Mouse (Mus musculus): ENCODE measurements at regions not wholly inside any gene's neighbourhood (a gene's known extent, or its start where the extent isn't known, plus 50 kb on each side); places are given as distances from the start of the nearest gene placed in this dataset.

- H3K4me2 ChIP-seq (ENCODE audit: low read depth) = no peak overlapping the region
- no peak overlapping the region for H3K4me3 ChIP-seq
- TF ChIP-seq REST (IDR thresholded peaks at IDR 0.05; ENCODE audit: insufficient read depth, insufficient read length) (no peak), MYOD1 (IDR thresholded peaks at IDR 0.05; ENCODE audit: control insufficient read depth in 1 of 3, insufficient read length in 2 of 3, low read depth in 2 of 3) (no peak), TCF12 (IDR thresholded peaks at IDR 0.05; ENCODE audit: insufficient read depth, poor library complexity, severe bottlenecking) (no peak), SRF (IDR thresholded peaks at IDR 0.05; ENCODE audit: control insufficient read depth, insufficient read length, low read depth) (no peak), POLR2A (IDR thresholded peaks at IDR 0.05; ENCODE audit: insufficient read length, low read depth) (no peak), MYOG (IDR thresholded peaks at IDR 0.05; ENCODE audit: control insufficient read depth in 1 of 3, insufficient read depth in 1 of 3, insufficient read length in 2 of 3, low read depth in 2 of 3) (no peak), E2F4 (IDR thresholded peaks at IDR 0.05; ENCODE audit: insufficient read depth) (no peak), CEBPB (IDR thresholded peaks at IDR 0.05; ENCODE audit: insufficient read depth, poor library complexity, severe bottlenecking) (no peak), MAX (IDR thresholded peaks at IDR 0.05; ENCODE audit: low read depth) (no peak)
- no peak overlapping the region for H3ac ChIP-seq (ENCODE audit: control insufficient read depth, insufficient read length)
- no peaks in the 10 kb centered on the region for H3K36me3 ChIP-seq (ENCODE audit: control insufficient read depth, insufficient read depth)
- H3K27me3 ChIP-seq (ENCODE audit: control insufficient read depth, insufficient read depth, insufficient read length) = no peaks in the 10 kb centered on the region
- H3K79me2 ChIP-seq (ENCODE audit: control insufficient read depth, insufficient read depth) = no peaks in the 10 kb centered on the region
Observed at GRCm38 (mm10) chr8:101782556-101782955, 1002.9 kb downstream of the Cdh11 start.

- Histone ChIP-seq H3K79me2 (ENCODE audit: control insufficient read depth, insufficient read depth) (no peaks in the 10 kb centered on the region), H3ac (ENCODE audit: control insufficient read depth, insufficient read length) (no peak overlapping the region), H3K36me3 (ENCODE audit: control insufficient read depth, insufficient read depth) (no peaks in the 10 kb centered on the region), H3K27me3 (ENCODE audit: control insufficient read depth, insufficient read depth, insufficient read length) (no peaks in the 10 kb centered on the region), H3K4me3 (no peak overlapping the region), H3K4me2 (ENCODE audit: low read depth) (no peak overlapping the region)
- TF ChIP-seq POLR2A (IDR thresholded peaks at IDR 0.05; ENCODE audit: insufficient read length, low read depth) (no peak), MYOG (IDR thresholded peaks at IDR 0.05; ENCODE audit: control insufficient read depth in 1 of 3, insufficient read depth in 1 of 3, insufficient read length in 2 of 3, low read depth in 2 of 3) (no peak), TCF3 (IDR thresholded peaks at IDR 0.05; ENCODE audit: insufficient read length, low read depth) (no peak), SRF (IDR thresholded peaks at IDR 0.05; ENCODE audit: control insufficient read depth, insufficient read length, low read depth) (no peak), POLR2AphosphoS2 (IDR thresholded peaks at IDR 0.05; ENCODE audit: insufficient read length, low read depth) (no peak), MAX (IDR thresholded peaks at IDR 0.05; ENCODE audit: low read depth) (no peak)
Observed at GRCm38 (mm10) chr8:101781942-101782341, 1003.5 kb downstream of the Cdh11 start.

GRCm38 (mm10) chr8:101779966-101780365 is 1005.5 kb downstream of the Cdh11 start:
- Histone ChIP-seq H3K27me3 (ENCODE audit: control insufficient read depth, insufficient read depth, insufficient read length) (no peaks in the 10 kb centered on the region), H3K79me2 (ENCODE audit: control insufficient read depth, insufficient read depth) (no peaks in the 10 kb centered on the region), H3K36me3 (ENCODE audit: control insufficient read depth, insufficient read depth) (no peaks in the 10 kb centered on the region), H3ac (ENCODE audit: control insufficient read depth, insufficient read length) (no peak overlapping the region), H3K4me2 (ENCODE audit: low read depth) (no peak overlapping the region), H3K4me3 (no peak overlapping the region)
- TF ChIP-seq TCF12 (IDR thresholded peaks at IDR 0.05; ENCODE audit: insufficient read depth, poor library complexity, severe bottlenecking) = peak; percentile 7
- TF ChIP-seq MAX (IDR thresholded peaks at IDR 0.05; ENCODE audit: low read depth) = no peak
- peak in 2 of 3 experiments; percentile 11 to 50 for TF ChIP-seq MYOG (IDR thresholded peaks at IDR 0.05; ENCODE audit: control insufficient read depth in 1 of 3, insufficient read depth in 1 of 3, insufficient read length in 2 of 3, low read depth in 2 of 3)
- no peak for TF ChIP-seq E2F4 (IDR thresholded peaks at IDR 0.05; ENCODE audit: insufficient read depth)
- peak in 2 of 3 experiments; percentile 44 to 64 for TF ChIP-seq MYOD1 (IDR thresholded peaks at IDR 0.05; ENCODE audit: control insufficient read depth in 1 of 3, insufficient read length in 2 of 3, low read depth in 2 of 3)
- no peak for TF ChIP-seq REST (IDR thresholded peaks at IDR 0.05; ENCODE audit: insufficient read depth, insufficient read length)

GRCm38 (mm10) chr8:101767588-101767987 is 1017.9 kb downstream of the Cdh11 start:
- no peak for TF ChIP-seq MAX (IDR thresholded peaks at IDR 0.05; ENCODE audit: low read depth)
- TF ChIP-seq MYOG (IDR thresholded peaks at IDR 0.05; ENCODE audit: control insufficient read depth in 1 of 3, insufficient read depth in 1 of 3, insufficient read length in 2 of 3, low read depth in 2 of 3) = no peak
- TF ChIP-seq USF1 (IDR thresholded peaks at IDR 0.05; ENCODE audit: low read depth) = no peak
- no peak for TF ChIP-seq E2F4 (IDR thresholded peaks at IDR 0.05; ENCODE audit: insufficient read depth)
- no peak for TF ChIP-seq TCF3 (IDR thresholded peaks at IDR 0.05; ENCODE audit: insufficient read length, low read depth)
- no peak for TF ChIP-seq POLR2A (IDR thresholded peaks at IDR 0.05; ENCODE audit: insufficient read length, low read depth)
- TF ChIP-seq POLR2AphosphoS2 (IDR thresholded peaks at IDR 0.05; ENCODE audit: insufficient read length, low read depth) = no peak
- TF ChIP-seq SRF (IDR thresholded peaks at IDR 0.05; ENCODE audit: control insufficient read depth, insufficient read length, low read depth) = no peak
- no peak for TF ChIP-seq TCF12 (IDR thresholded peaks at IDR 0.05; ENCODE audit: insufficient read depth, poor library complexity, severe bottlenecking)
- TF ChIP-seq MYOD1 (IDR thresholded peaks at IDR 0.05; ENCODE audit: control insufficient read depth in 1 of 3, insufficient read length in 2 of 3, low read depth in 2 of 3) = no peak
- TF ChIP-seq REST (IDR thresholded peaks at IDR 0.05; ENCODE audit: insufficient read depth, insufficient read length) = no peak
- no peak for TF ChIP-seq CEBPB (IDR thresholded peaks at IDR 0.05; ENCODE audit: insufficient read depth, poor library complexity, severe bottlenecking)
- Histone ChIP-seq H3K27me3 (ENCODE audit: control insufficient read depth, insufficient read depth, insufficient read length) (no peaks in the 10 kb centered on the region), H3ac (ENCODE audit: control insufficient read depth, insufficient read length) (no peak overlapping the region), H3K4me2 (ENCODE audit: low read depth) (no peak overlapping the region), H3K36me3 (ENCODE audit: control insufficient read depth, insufficient read depth) (no peaks in the 10 kb centered on the region), H3K79me2 (ENCODE audit: control insufficient read depth, insufficient read depth) (no peaks in the 10 kb centered on the region), H3K4me3 (no peak overlapping the region)
